Mouse (Mus musculus): ENCODE results near the gene Olfm1. TPM values are rescaled to one million over a fixed set of nuclear protein-coding genes. Genes with fewer than 3 reads are reported as not detected.

Olfm1 gene
- polyA plus RNA-seq, 1 experiment from 2014 or later = 10.4 TPM

GRCm38 (mm10) chr2:28224819-28225218 lies 32.0 kb downstream of the Olfm1 start:
- Histone ChIP-seq H3K36me3 (ENCODE audit: insufficient read depth, low read length) (peaks cover 7% of the 10 kb centered on the region), H3K4me1 (ENCODE audit: insufficient read depth, low read length) (no peaks in the 10 kb centered on the region; the same call in 1 of the 2 replicates), H3K4me2 (replicated peaks; ENCODE audit: low read depth, low read length) (no peak overlapping the region), H3K9ac (replicated peaks; ENCODE audit: low read length) (no peak overlapping the region), H3K27ac (ENCODE audit: low read length) (no peak overlapping the region), H3K4me3 (ENCODE audit: low read length) (no peak overlapping the region), H3K27me3 (ENCODE audit: insufficient read depth, low read length) (no peaks in the 10 kb centered on the region), H3K9me3 (ENCODE audit: low read length) (no peaks in the 10 kb centered on the region)
- ATAC-seq (ENCODE audit: low FRiP score, low TSS enrichment) = no peak
- 65% methylated on average over 5 of the region's 5 CpGs for WGBS

GRCm38 (mm10) chr2:28225906-28226305 lies 33.1 kb downstream of the Olfm1 start:
- Histone ChIP-seq H3K9ac (replicated peaks; ENCODE audit: low read length) (no peak overlapping the region), H3K36me3 (ENCODE audit: insufficient read depth, low read length) (peaks cover 7% of the 10 kb centered on the region), H3K4me3 (ENCODE audit: low read length) (no peak overlapping the region), H3K9me3 (ENCODE audit: low read length) (no peaks in the 10 kb centered on the region), H3K27ac (ENCODE audit: low read length) (no peak overlapping the region), H3K4me1 (ENCODE audit: insufficient read depth, low read length) (no peaks in the 10 kb centered on the region; the same call in 1 of the 2 replicates), H3K4me2 (replicated peaks; ENCODE audit: low read depth, low read length) (no peak overlapping the region), H3K27me3 (ENCODE audit: insufficient read depth, low read length) (no peaks in the 10 kb centered on the region)
- WGBS = 41% methylated on average over 3 of the region's 3 CpGs
- ATAC-seq (ENCODE audit: low FRiP score, low TSS enrichment) = no peak

GRCm38 (mm10) chr2:28226971-28227370 lies 34.2 kb downstream of the Olfm1 start:
- H3K9ac ChIP-seq (replicated peaks; ENCODE audit: low read length) = no peak overlapping the region
- H3K27ac ChIP-seq (ENCODE audit: low read length) = no peak overlapping the region
- no peaks in the 10 kb centered on the region for H3K9me3 ChIP-seq (ENCODE audit: low read length)
- ATAC-seq (ENCODE audit: low FRiP score, low TSS enrichment) = no peak
- no peak overlapping the region for H3K4me3 ChIP-seq (ENCODE audit: low read length)
- no peaks in the 10 kb centered on the region; the same call in 1 of the 2 replicates for H3K4me1 ChIP-seq (ENCODE audit: insufficient read depth, low read length)
- 50% methylated on average over 5 of the region's 5 CpGs for WGBS
- no peak overlapping the region for H3K4me2 ChIP-seq (replicated peaks; ENCODE audit: low read depth, low read length)
- H3K27me3 ChIP-seq (ENCODE audit: insufficient read depth, low read length) = no peaks in the 10 kb centered on the region
- H3K36me3 ChIP-seq (ENCODE audit: insufficient read depth, low read length) = peaks cover 7% of the 10 kb centered on the region

GRCm38 (mm10) chr2:28227589-28228191 lies 34.9 kb downstream of the Olfm1 start:
- Histone ChIP-seq H3K9ac (replicated peaks; ENCODE audit: low read length) (no peak overlapping the region), H3K27ac (ENCODE audit: low read length) (no peak overlapping the region), H3K4me2 (replicated peaks; ENCODE audit: low read depth, low read length) (no peak overlapping the region), H3K9me3 (ENCODE audit: low read length) (no peaks in the 10 kb centered on the region), H3K27me3 (ENCODE audit: insufficient read depth, low read length) (no peaks in the 10 kb centered on the region), H3K4me3 (ENCODE audit: low read length) (no peak overlapping the region), H3K4me1 (ENCODE audit: insufficient read depth, low read length) (no peaks in the 10 kb centered on the region; the same call in 1 of the 2 replicates), H3K36me3 (ENCODE audit: insufficient read depth, low read length) (peaks cover 7% of the 10 kb centered on the region)
- ATAC-seq (ENCODE audit: low FRiP score, low TSS enrichment) = no peak
- WGBS = 70% methylated on average over 8 of the region's 8 CpGs

- H3K4me3 ChIP-seq (ENCODE audit: low read length) = no peak overlapping the region
- WGBS = 91% methylated on average over 4 of the region's 4 CpGs
- no peaks in the 10 kb centered on the region for H3K9me3 ChIP-seq (ENCODE audit: low read length)
- no peak for ATAC-seq (ENCODE audit: low FRiP score, low TSS enrichment)
- no peaks in the 10 kb centered on the region; the same call in 1 of the 2 replicates for H3K4me1 ChIP-seq (ENCODE audit: insufficient read depth, low read length)
- H3K9ac ChIP-seq (replicated peaks; ENCODE audit: low read length) = no peak overlapping the region
- H3K27ac ChIP-seq (ENCODE audit: low read length) = no peak overlapping the region
- no peak overlapping the region for H3K4me2 ChIP-seq (replicated peaks; ENCODE audit: low read depth, low read length)
- H3K36me3 ChIP-seq (ENCODE audit: insufficient read depth, low read length) = peaks cover 7% of the 10 kb centered on the region
- no peaks in the 10 kb centered on the region for H3K27me3 ChIP-seq (ENCODE audit: insufficient read depth, low read length)
Measured at GRCm38 (mm10) chr2:28228364-28228763, 35.6 kb downstream of the Olfm1 start.

GRCm38 (mm10) chr2:28235129-28235528 lies 42.3 kb downstream of the Olfm1 start:
- Histone ChIP-seq H3K4me3 (ENCODE audit: low read length) (no peak overlapping the region), H3K36me3 (ENCODE audit: insufficient read depth, low read length) (no peaks in the 10 kb centered on the region)
- ATAC-seq (ENCODE audit: low FRiP score, low TSS enrichment) = no peak

GRCm38 (mm10) chr2:28236447-28236846 lies 43.7 kb downstream of the Olfm1 start:
- no peaks in the 10 kb centered on the region for H3K36me3 ChIP-seq (ENCODE audit: insufficient read depth, low read length)
- no peak overlapping the region for H3K9ac ChIP-seq (replicated peaks; ENCODE audit: low read length)
- H3K27me3 ChIP-seq (ENCODE audit: insufficient read depth, low read length) = 0 out of 2 replicates have a peak, but pooled peaks cover 2% of the 10 kb centered on the region
- no peak overlapping the region for H3K4me2 ChIP-seq (replicated peaks; ENCODE audit: low read depth, low read length)
- no peaks in the 10 kb centered on the region for H3K4me1 ChIP-seq (ENCODE audit: insufficient read depth, low read length)
- H3K9me3 ChIP-seq (ENCODE audit: low read length) = 0 out of 2 replicates have a peak, but pooled peaks cover 5% of the 10 kb centered on the region
- ATAC-seq (ENCODE audit: low FRiP score, low TSS enrichment) = no peak
- WGBS = 66% methylated on average over 6 of the region's 6 CpGs
- no peak overlapping the region for H3K4me3 ChIP-seq (ENCODE audit: low read length)
- H3K27ac ChIP-seq (ENCODE audit: low read length) = no peak overlapping the region

More at GRCm38 (mm10) chr2:28235129-28235528, 42.3 kb downstream of the Olfm1 start:
- 82% methylated on average over 4 of the region's 4 CpGs for WGBS
- H3K27ac ChIP-seq (ENCODE audit: low read length) = no peak overlapping the region
- 0 out of 2 replicates have a peak, but pooled peaks cover 5% of the 10 kb centered on the region for H3K9me3 ChIP-seq (ENCODE audit: low read length)
- no peak overlapping the region for H3K9ac ChIP-seq (replicated peaks; ENCODE audit: low read length)
- no peaks in the 10 kb centered on the region for H3K4me1 ChIP-seq (ENCODE audit: insufficient read depth, low read length)
- no peak overlapping the region for H3K4me2 ChIP-seq (replicated peaks; ENCODE audit: low read depth, low read length)
- H3K27me3 ChIP-seq (ENCODE audit: insufficient read depth, low read length) = 0 out of 2 replicates have a peak, but pooled peaks cover 2% of the 10 kb centered on the region

GRCm38 (mm10) chr2:28239616-28240015 lies 46.8 kb downstream of the Olfm1 start:
- no peak overlapping the region for H3K9ac ChIP-seq (replicated peaks; ENCODE audit: low read length)
- 69% methylated on average over 8 of the region's 8 CpGs for WGBS
- 0 out of 2 replicates have a peak, but pooled peaks cover 5% of the 10 kb centered on the region for H3K9me3 ChIP-seq (ENCODE audit: low read length)
- H3K27me3 ChIP-seq (ENCODE audit: insufficient read depth, low read length) = 0 out of 2 replicates have a peak, but pooled peaks cover 2% of the 10 kb centered on the region
- H3K36me3 ChIP-seq (ENCODE audit: insufficient read depth, low read length) = no peaks in the 10 kb centered on the region
- H3K4me2 ChIP-seq (replicated peaks; ENCODE audit: low read depth, low read length) = no peak overlapping the region
- peaks cover 10% of the 10 kb centered on the region for H3K4me1 ChIP-seq (ENCODE audit: insufficient read depth, low read length)
- no peak overlapping the region for H3K27ac ChIP-seq (ENCODE audit: low read length)
- no peak for ATAC-seq (ENCODE audit: low FRiP score, low TSS enrichment)
- no peak overlapping the region for H3K4me3 ChIP-seq (ENCODE audit: low read length)

- Histone ChIP-seq H3K36me3 (ENCODE audit: insufficient read depth, low read length) (no peaks in the 10 kb centered on the region), H3K27me3 (ENCODE audit: insufficient read depth, low read length) (0 out of 2 replicates have a peak, but pooled peaks cover 2% of the 10 kb centered on the region), H3K4me3 (ENCODE audit: low read length) (no peak overlapping the region), H3K4me2 (replicated peaks; ENCODE audit: low read depth, low read length) (no peak overlapping the region), H3K4me1 (ENCODE audit: insufficient read depth, low read length) (peaks cover 10% of the 10 kb centered on the region), H3K27ac (ENCODE audit: low read length) (no peak overlapping the region), H3K9me3 (ENCODE audit: low read length) (0 out of 2 replicates have a peak, but pooled peaks cover 5% of the 10 kb centered on the region), H3K9ac (replicated peaks; ENCODE audit: low read length) (no peak overlapping the region)
- 83% methylated on average over 3 of the region's 3 CpGs for WGBS
- ATAC-seq (ENCODE audit: low FRiP score, low TSS enrichment) = no peak
Measured at GRCm38 (mm10) chr2:28240920-28241319, 48.1 kb downstream of the Olfm1 start.
